Mouse (Mus musculus) liver, adult 2 months (tissue): ENCODE measurements around the gene H6pd.

Source experiments
- CTCF ChIP-seq: fragments of 200-500 bp; IDR thresholded peaks from 2 replicates; pipeline ENCODE4 v1.5.1; 2011; ENCODE audit warnings: low read depth, low read length, control low read depth
- POLR2A ChIP-seq: fragments of 200-500 bp; IDR thresholded peaks from 2 replicates; pipeline ENCODE4 v1.6.1; 2011; ENCODE audit warnings: low read length, control low read depth; ENCODE audit not compliant: insufficient read depth; ENCODE audit errors: extremely low read depth

GRCm38 (mm10) chr4:150033261-150033671, 24.4 kb upstream of the H6pd start:
- no peak for TF ChIP-seq CTCF
- no peak for TF ChIP-seq POLR2A
